29 mouse cellular contexts compared by ENCODE assay signal in the genomic region with DNA sequence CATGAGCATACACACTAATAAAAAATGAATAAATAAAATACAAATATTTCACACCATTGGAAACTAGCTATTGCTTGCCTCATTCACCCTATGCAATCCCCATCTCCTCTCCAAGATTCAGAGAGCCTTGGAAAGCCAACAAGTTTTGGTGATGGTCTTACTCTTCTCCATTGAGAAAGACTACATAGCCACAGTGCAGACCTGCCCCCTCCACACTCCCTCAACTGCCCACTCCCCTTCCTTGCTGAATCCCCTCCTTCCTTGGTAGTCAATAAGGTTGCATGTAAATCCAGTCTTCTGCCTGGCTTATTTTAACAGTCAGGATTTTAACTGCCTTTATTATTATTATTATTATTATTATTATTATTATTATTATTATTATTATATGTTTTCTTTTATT. TPM values are rescaled to one million over a fixed set of nuclear protein-coding genes. Genes with fewer than 3 reads are reported as not detected.
"Had no signal": no experiment of that assay in that cellular context is flagged by ENCODE, and none has a peak within 500 bp of the region (broad histone marks: within the 10 kb centered on the region; RNA-seq: fewer than 3 reads in every experiment).

No protein-coding gene starts in this region.

- H3K36me3 ChIP-seq: heart, embryonic 13.5 days; heart, embryonic 15.5 days; hindbrain, embryonic 10.5 days; hindbrain, embryonic 12.5 days; intestine, embryonic 15.5 days; limb, embryonic 10.5 days; limb, embryonic 12.5 days had no signal

- H3K9ac ChIP-seq: heart, embryonic 13.5 days; heart, embryonic 15.5 days; hindbrain, embryonic 12.5 days; hindbrain, embryonic 14.5 days; intestine, embryonic 15.5 days; limb, embryonic 12.5 days had no signal

- ATAC-seq: hindbrain, embryonic 16.5 days; inflammation-experienced regulatory T-cells, adult 6 months; intestine, embryonic 15.5 days; intestine, postnatal 0 days had no signal

- H3K27me3 ChIP-seq: heart, embryonic 13.5 days; heart, embryonic 15.5 days; hindbrain, embryonic 12.5 days; intestine, embryonic 15.5 days; limb, embryonic 12.5 days had no signal

- H3K4me2 ChIP-seq: heart, embryonic 11.5 days; heart, embryonic 13.5 days; heart, embryonic 15.5 days; hindbrain, embryonic 12.5 days; hindbrain, embryonic 14.5 days; intestine, embryonic 15.5 days; limb, embryonic 12.5 days had no signal

- H3K9me3 ChIP-seq: heart, embryonic 13.5 days; heart, embryonic 15.5 days; hindbrain, embryonic 10.5 days; hindbrain, embryonic 12.5 days; intestine, embryonic 15.5 days; limb, embryonic 10.5 days; limb, embryonic 12.5 days had no signal

- H3K27ac ChIP-seq: gastrocnemius, adult 2 months; heart, adult 2 months; heart, embryonic 13.5 days; heart, embryonic 15.5 days; hindbrain, embryonic 10.5 days; hindbrain, embryonic 12.5 days; intestine, embryonic 15.5 days; layer of hippocampus, adult 2 months; left cerebral cortex, adult 2 months; limb, embryonic 10.5 days; limb, embryonic 12.5 days had no signal

- H3K4me1 ChIP-seq: heart, embryonic 13.5 days; heart, embryonic 15.5 days; hindbrain, embryonic 10.5 days; hindbrain, embryonic 12.5 days; intestine, embryonic 15.5 days; limb, embryonic 12.5 days had no signal

- H3K4me3 ChIP-seq: gastrocnemius, adult 2 months; heart, adult 2 months; heart, embryonic 13.5 days; heart, embryonic 15.5 days; hindbrain, embryonic 10.5 days; hindbrain, embryonic 12.5 days; intestine, embryonic 15.5 days; layer of hippocampus, adult 2 months; left cerebral cortex, adult 2 months; limb, embryonic 10.5 days; limb, embryonic 12.5 days had no signal

- DNase-seq: gastrocnemius, adult 2 months; gastrocnemius, postnatal 10 days; gastrocnemius, postnatal 25 days; heart, adult 2 months; heart, postnatal 4 days; kidney, adult 18-20 months; kidney, adult 8-10 months; kidney, postnatal 10 days; kidney, postnatal 25 days; kidney, postnatal 4 days; liver had no signal

RNA-seq across cellular contexts. Expression of a gene that starts 41.6 kb away (rescaled TPM):
- total RNA-seq: gastrocnemius, adult 2 months; gastrocnemius, postnatal 25 days; gastrocnemius, postnatal 4 days; granulocyte monocyte progenitor cell, adult 5-6 weeks; heart, adult 2 months; heart, postnatal 25 days; heart, postnatal 4 days had no signal
- polyA plus RNA-seq: heart, adult 2 months; heart, embryonic 15.5 days; heart, postnatal 0 days; inflammation-experienced regulatory T-cells, adult 6 months had no signal
